39 mouse cellular contexts compared by ENCODE assay signal in the genomic region with DNA sequence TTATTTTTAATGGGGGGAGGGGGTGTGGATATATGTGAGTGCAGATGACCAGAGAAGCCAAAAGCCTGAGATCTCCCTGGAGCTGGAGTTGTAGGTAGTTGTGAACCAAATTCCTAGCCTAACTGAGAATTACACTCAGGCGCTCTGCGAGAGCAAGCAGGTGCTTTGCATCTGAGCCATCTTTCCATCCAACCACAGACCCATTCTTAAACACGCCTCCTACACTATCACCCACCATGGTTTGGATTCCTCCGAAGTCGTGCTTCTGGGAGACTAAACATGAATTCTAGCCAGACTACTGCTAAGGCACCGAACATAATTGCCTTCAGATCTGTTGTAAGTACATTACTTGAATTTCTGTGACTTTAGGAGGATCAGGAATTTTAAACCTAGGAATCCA. TPM values are rescaled to one million over a fixed set of nuclear protein-coding genes. Genes with fewer than 3 reads are reported as not detected.
DNase-seq lines count a peak whose midpoint lies in the region; ATAC-seq lines count a peak whose summit lies in the region.
"Had no signal": no experiment of that assay in that cellular context is flagged by ENCODE, and none has a peak within 500 bp of the region (broad histone marks: within the 10 kb centered on the region; RNA-seq: fewer than 3 reads in every experiment).

No protein-coding gene starts in this region.

- no peaks in the 10 kb centered on the region for H3K27me3 ChIP-seq in midbrain, embryonic 16.5 days (ENCODE audit: control insufficient read depth, insufficient read depth, low read depth, low read length)
- H3K27me3 ChIP-seq: hindbrain, embryonic 13.5 days; midbrain, embryonic 15.5 days had no signal

- no peaks in the 10 kb centered on the region for H3K9me3 ChIP-seq in midbrain, embryonic 16.5 days (replicated peaks; ENCODE audit: control insufficient read depth, low read length, poor library complexity, severe bottlenecking)
- H3K9me3 ChIP-seq: hindbrain, embryonic 13.5 days; midbrain, embryonic 10.5 days; midbrain, embryonic 15.5 days had no signal

- H3K36me3 ChIP-seq in midbrain, embryonic 16.5 days (ENCODE audit: control insufficient read depth, insufficient read depth, low read length) = no peaks in the 10 kb centered on the region
- H3K36me3 ChIP-seq: midbrain, embryonic 10.5 days; midbrain, embryonic 15.5 days had no signal

- no peaks in the 10 kb centered on the region for H3K4me1 ChIP-seq in midbrain, embryonic 16.5 days (ENCODE audit: control insufficient read depth, insufficient read depth, low read length)
- H3K4me1 ChIP-seq: hindbrain, embryonic 13.5 days; midbrain, embryonic 10.5 days; midbrain, embryonic 15.5 days had no signal

- intact Hi-C loops in heart, postnatal 25 days (cut with DNase I) = no loop called here
- intact Hi-C loops in gastrocnemius, postnatal 36 days (cut with DNase I) = no loop called here

- no peak overlapping the region for H3K27ac ChIP-seq in midbrain, embryonic 16.5 days (ENCODE audit: low read length)
- H3K27ac ChIP-seq: hindbrain, embryonic 13.5 days; liver, embryonic 14.5 days; midbrain, embryonic 10.5 days; midbrain, embryonic 15.5 days had no signal

- H3K9ac ChIP-seq in midbrain, embryonic 16.5 days (ENCODE audit: low read depth, low read length) = no peak overlapping the region
- H3K9ac ChIP-seq: hindbrain, embryonic 13.5 days; liver, embryonic 14.5 days; midbrain, embryonic 15.5 days had no signal

- WGBS in midbrain, embryonic 16.5 days = 91% methylated on average over 6 of the region's 6 CpGs

- H3K4me2 ChIP-seq in midbrain, embryonic 16.5 days (ENCODE audit: low read length) = no peak overlapping the region
- H3K4me2 ChIP-seq: heart, embryonic 11.5 days; hindbrain, embryonic 13.5 days; midbrain, embryonic 15.5 days had no signal

- no peak for ATAC-seq in midbrain, embryonic 16.5 days
- ATAC-seq: forebrain, embryonic 14.5 days; intestine, postnatal 0 days; midbrain, embryonic 15.5 days had no signal

- DNase-seq in heart, adult 11 months = peak; percentile 82
- DNase-seq in heart, postnatal 25 days (ENCODE audit: low spot score) = no peak
- peak; percentile 91 for DNase-seq in brain, adult 2 months (ENCODE audit: low read depth, low spot score)
- DNase-seq in left cerebral cortex, adult 9 months (ENCODE audit: low spot score in 2 of 2) = peak; percentile 33 to 74
- DNase-seq in right cerebral cortex, postnatal 10 days (ENCODE audit: low spot score in 2 of 2) = peak; percentile 44 to 59
- no peak for DNase-seq in cerebellum, adult 11-12 months
- no peak for DNase-seq in gastrocnemius, postnatal 36 days
- DNase-seq: adrenal gland, postnatal 25 days; cerebellum, adult 2 months; cerebellum, postnatal 25 days; gastrocnemius, postnatal 14 days; heart, adult 18-20 months; heart, postnatal 4 days; kidney, postnatal 25 days; liver; lung, adult 2 months; lung, postnatal 10 days; thymus, postnatal 4 days had no signal

- no peak overlapping the region for H3K4me3 ChIP-seq in midbrain, embryonic 16.5 days (ENCODE audit: low read depth, low read length)
- H3K4me3 ChIP-seq: hindbrain, embryonic 13.5 days; midbrain, embryonic 10.5 days; midbrain, embryonic 15.5 days had no signal

RNA-seq across cellular contexts. Expression of a gene that starts 34.4 kb away (rescaled TPM):
- total RNA-seq in heart, postnatal 25 days (2021) = 10 to 100 TPM; 29.7 to 32.7 TPM
- polyA plus RNA-seq in midbrain, embryonic 16.5 days (2015; fragmentation: Nextera tagmentation; extraction: Ambion mirVana) = 11.9 and 17.3 TPM in 2 replicates
- 10 to 100 TPM; 16.8 to 22.6 TPM for total RNA-seq in gastrocnemius, postnatal 36 days (2021)
- total RNA-seq: neutrophil, adult 5-6 weeks had no signal
- polyA plus RNA-seq: liver, embryonic 14.5 days had no signal

RNA-seq across cellular contexts. Expression of a gene that starts 59.3 kb away (rescaled TPM):
- not detected for total RNA-seq in heart, postnatal 25 days (2021)
- polyA plus RNA-seq in midbrain, embryonic 16.5 days (2015; fragmentation: Nextera tagmentation; extraction: Ambion mirVana) = not detected in 2 replicates
- not detected for total RNA-seq in gastrocnemius, postnatal 36 days (2021)
- total RNA-seq: adrenal gland, adult 18-20 months; adrenal gland, postnatal 25 days; gastrocnemius, postnatal 14 days; heart, adult 18-20 months; heart, postnatal 4 days; layer of hippocampus, adult 18-20 months; layer of hippocampus, postnatal 14 days; neutrophil, adult 5-6 weeks had no signal
- polyA plus RNA-seq: brain, embryonic 14.5 days; cerebellum, adult 2 months; embryonic facial prominence, embryonic 11.5 days; forebrain, embryonic 14.5 days; heart, embryonic 11.5 days; heart, embryonic 16.5 days; hindbrain, embryonic 13.5 days; intestine, postnatal 0 days; kidney, embryonic 14.5 days; limb, embryonic 11.5 days; liver, embryonic 14.5 days; lung, adult 2 months; midbrain, embryonic 10.5 days; midbrain, embryonic 15.5 days; neural tube, embryonic 11.5 days; spleen, adult 2 months; testis, adult 2 months; thymus, postnatal 0 days had no signal

Comparison
In these comparisons a context has a peak if more than half of its experiments do, and no peak if none do; other contexts are left out.
1. DNase-seq: peak in heart, adult 11 months (single experiment), brain, adult 2 months (single experiment), left cerebral cortex, adult 9 months (2 of 2) and right cerebral cortex, postnatal 10 days (2 of 2); none in heart, postnatal 25 days (single experiment), cerebellum, adult 11-12 months (single experiment) and gastrocnemius, postnatal 36 days (0 of 2).